Mouse (Mus musculus): ENCODE results near the gene Wwtr1.

DNA sequence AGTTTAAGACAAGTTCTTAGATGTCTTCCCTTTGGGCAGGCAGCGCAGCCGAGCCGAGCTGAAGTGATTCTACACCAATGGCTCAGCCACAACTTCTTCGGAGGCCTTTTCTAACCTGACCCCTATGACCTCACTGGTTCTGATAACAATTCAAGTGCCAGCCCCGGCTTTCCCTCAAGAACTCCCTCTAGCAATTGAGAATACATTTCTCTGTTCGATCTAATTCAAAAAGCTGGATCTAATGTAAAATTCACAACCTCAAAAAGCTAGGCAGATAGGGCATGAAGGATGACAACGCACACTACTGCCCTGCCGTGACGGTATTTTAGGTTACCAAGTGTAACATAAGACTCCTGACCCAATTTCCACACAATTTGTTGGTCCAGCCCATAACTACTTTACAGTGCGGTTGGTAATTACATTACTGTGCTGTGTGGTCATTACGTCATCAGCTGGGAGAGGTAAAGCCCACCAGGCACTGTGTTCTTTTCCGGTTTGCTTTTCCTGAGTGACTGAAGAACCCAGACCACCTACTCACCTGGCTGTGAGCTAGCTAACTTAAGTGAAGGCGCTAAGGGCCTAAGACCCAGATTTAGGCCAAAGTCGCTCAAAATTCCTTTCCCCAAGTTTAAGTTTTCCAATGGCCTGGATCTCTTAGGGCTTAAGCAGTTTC is 1.7 kb downstream of the Wwtr1 start:
- TF ChIP-seq CTCF (IDR thresholded peaks at IDR 0.05; ENCODE audit: low read depth, low read length) (no peak), TAL1 (conservative IDR thresholded peaks at IDR 0.05; ENCODE audit: low read depth, low read length) (no peak), GATA2 (IDR thresholded peaks at IDR 0.05; ENCODE audit: borderline replicate concordance, low read depth, low read length) (no peak), POLR2AphosphoS5 (IDR thresholded peaks at IDR 0.05; ENCODE audit: insufficient replicate concordance, low read depth, low read length) (no peak)
